Mouse (Mus musculus) liver, adult 2 months (tissue): ENCODE results near the gene Spcs1. TPM values are rescaled to one million over a fixed set of nuclear protein-coding genes. Genes with fewer than 3 reads are reported as not detected.

Source experiments
- DNase-seq: peaks from one replicate; pipeline ENCODE4 v3.0.0-alpha.2; 2011; ENCODE audit warnings: low read depth, low spot score; ENCODE audit errors: extremely low read depth
- H3K27ac ChIP-seq: fragments of 200-500 bp; replicated peaks from 2 replicates; pipeline ENCODE4 v1.5.1; 2012; ENCODE audit warnings: low read depth, mild to moderate bottlenecking, control low read depth, inconsistent platforms, low read length; ENCODE audit not compliant: insufficient read depth
- H3K27me3 ChIP-seq: fragments of 200-500 bp; 2 replicates; pipeline ENCODE4 v1.6.1; 2012; ENCODE audit warnings: mild to moderate bottlenecking, moderate library complexity, low read length, inconsistent platforms; ENCODE audit not compliant: control insufficient read depth, insufficient read depth
- H3K36me3 ChIP-seq: fragments of 200-500 bp; 2 replicates; pipeline ENCODE4 v1.6.1; 2012; ENCODE audit warnings: low read length, inconsistent platforms; ENCODE audit not compliant: control insufficient read depth, insufficient read depth
- H3K4me1 ChIP-seq: fragments of 200-500 bp; 2 replicates; pipeline ENCODE4 v1.6.1; 2011; ENCODE audit warnings: low read length; ENCODE audit not compliant: control insufficient read depth, insufficient read depth
- H3K4me3 ChIP-seq: fragments of 200-500 bp; 2 replicates; pipeline ENCODE4 v1.5.1; 2011; ENCODE audit warnings: low read depth, mild to moderate bottlenecking, control low read depth, low read length, moderate library complexity; ENCODE audit not compliant: insufficient read depth
- H3K79me2 ChIP-seq: fragments of 200-500 bp; 2 replicates; pipeline ENCODE4 v1.6.1; 2012; ENCODE audit warnings: inconsistent platforms, mild to moderate bottlenecking, low read length, moderate library complexity; ENCODE audit not compliant: control insufficient read depth, insufficient read depth
- H3K9ac ChIP-seq: fragments of 200-500 bp; 2 replicates; pipeline ENCODE4 v1.6.1; 2012; ENCODE audit warnings: low read depth, mild to moderate bottlenecking, control low read depth, inconsistent platforms, low read length
- CTCF ChIP-seq: fragments of 200-500 bp; IDR thresholded peaks from 2 replicates; pipeline ENCODE4 v1.5.1; 2011; ENCODE audit warnings: low read depth, low read length, control low read depth
- POLR2A ChIP-seq: fragments of 200-500 bp; IDR thresholded peaks from 2 replicates; pipeline ENCODE4 v1.6.1; 2011; ENCODE audit warnings: low read length, control low read depth; ENCODE audit not compliant: insufficient read depth; ENCODE audit errors: extremely low read depth
- WGBS: fragments of 180-500 bp; shearing (Covaris S2); methylation state at CpG from one replicate; pipeline ENCODE4 v1.1.7; 2018; 5-methylcytosine and 5-hydroxymethylcytosine counted together
- polyA plus RNA-seq: library from polyadenylated mRNA; depleted of rRNA; stranded (reverse); fragments of >200 nt; gene quantifications from 2 replicates; pipeline ENCODE4 v1.2.3, GENCODE M21; 2012
- total RNA-seq: library from RNA; depleted of rRNA; stranded (reverse); fragments of >200 nt; gene quantifications from 2 replicates; pipeline ENCODE4 v1.2.3, GENCODE M21; 2014

Gene Spcs1
- total and polyA plus RNA-seq, 2 experiments, result 101 to 183 TPM

- TF ChIP-seq CTCF (no peak), POLR2A (no peak)
- no peaks in the 10 kb centered on the region for H3K27me3 ChIP-seq
- DNase-seq, result no peak
- H3K9ac ChIP-seq, result no peak overlapping the region
- 92% methylated on average over 5 of the region's 5 CpGs for WGBS
- H3K4me1 ChIP-seq, result no peaks in the 10 kb centered on the region; the same call in 1 of the 2 replicates
- H3K36me3 ChIP-seq, result peaks cover 23% of the 10 kb centered on the region
- no peaks in the 10 kb centered on the region for H3K79me2 ChIP-seq
- H3K4me3 ChIP-seq, result no peak overlapping the region
- no peak overlapping the region for H3K27ac ChIP-seq
These were observed 5.3 kb upstream of the Spcs1 start for GRCm38 (mm10) chr14:31006779-31007178.

- WGBS, result 72% methylated on average over 2 of the region's 2 CpGs
- no peak overlapping the region for H3K9ac ChIP-seq
- H3K4me3 ChIP-seq, result no peak overlapping the region
- no peaks in the 10 kb centered on the region; the same call in 1 of the 2 replicates for H3K4me1 ChIP-seq
- TF ChIP-seq CTCF, result no peak
- TF ChIP-seq POLR2A, result no peak
- H3K79me2 ChIP-seq, result peaks cover 3% of the 10 kb centered on the region; the same call in 1 of the 2 replicates
- DNase-seq, result no peak
- no peak overlapping the region for H3K27ac ChIP-seq
- H3K36me3 ChIP-seq, result peaks cover 6% of the 10 kb centered on the region
- no peaks in the 10 kb centered on the region for H3K27me3 ChIP-seq
These were observed 3.1 kb upstream of the Spcs1 start for GRCm38 (mm10) chr14:31004527-31004926.

GRCm38 (mm10) chr14:31000816-31001306 is 611 bp downstream of the Spcs1 start:
- peak overlapping the region; percentile 95 for H3K9ac ChIP-seq
- under 1% methylated on average over 21 of the region's 21 CpGs for WGBS
- peaks cover 3% of the 10 kb centered on the region; the same call in 1 of the 2 replicates for H3K36me3 ChIP-seq
- H3K4me1 ChIP-seq, result no peaks in the 10 kb centered on the region; the same call in 1 of the 2 replicates
- TF ChIP-seq POLR2A (no peak), CTCF (no peak)
- H3K27me3 ChIP-seq, result no peaks in the 10 kb centered on the region
- peaks cover 3% of the 10 kb centered on the region; the same call in 1 of the 2 replicates for H3K79me2 ChIP-seq
- H3K4me3 ChIP-seq, result peak overlapping the region; percentile 99
- peak overlapping the region; percentile 89 for H3K27ac ChIP-seq
- peak; percentile 36 for DNase-seq

- peaks cover 3% of the 10 kb centered on the region; the same call in 1 of the 2 replicates for H3K36me3 ChIP-seq
- WGBS, result 32% methylated on average over 10 of the region's 10 CpGs
- H3K79me2 ChIP-seq, result peaks cover 3% of the 10 kb centered on the region; the same call in 1 of the 2 replicates
- H3K4me3 ChIP-seq, result peak overlapping the region; percentile 99; the same call in 1 of the 2 replicates
- H3K9ac ChIP-seq, result peak overlapping the region; percentile 95
- H3K27me3 ChIP-seq, result no peaks in the 10 kb centered on the region
- H3K4me1 ChIP-seq, result no peaks in the 10 kb centered on the region; the same call in 1 of the 2 replicates
- no peak for TF ChIP-seq CTCF
- no peak for TF ChIP-seq POLR2A
- DNase-seq, result no peak
- H3K27ac ChIP-seq, result no peak overlapping the region
These were observed 1.1 kb downstream of the Spcs1 start for GRCm38 (mm10) chr14:31000356-31000755.

- Histone ChIP-seq H3K4me3 (no peak overlapping the region), H3K27me3 (no peaks in the 10 kb centered on the region), H3K36me3 (peaks cover 3% of the 10 kb centered on the region; the same call in 1 of the 2 replicates), H3K27ac (no peak overlapping the region), H3K79me2 (peaks cover 3% of the 10 kb centered on the region; the same call in 1 of the 2 replicates), H3K9ac (no peak overlapping the region), H3K4me1 (no peaks in the 10 kb centered on the region)
- no peak for DNase-seq
- no peak for TF ChIP-seq POLR2A
- no peak for TF ChIP-seq CTCF
These were observed 5.1 kb downstream of the Spcs1 start for GRCm38 (mm10) chr14:30996417-30996816.

- no peak for DNase-seq
- Histone ChIP-seq H3K4me3 (no peak overlapping the region), H3K79me2 (no peaks in the 10 kb centered on the region), H3K36me3 (peaks cover 14% of the 10 kb centered on the region), H3K27ac (no peak overlapping the region), H3K27me3 (no peaks in the 10 kb centered on the region), H3K4me1 (no peaks in the 10 kb centered on the region), H3K9ac (no peak overlapping the region)
- TF ChIP-seq POLR2A, result no peak
- no peak for TF ChIP-seq CTCF
- WGBS, result 26% methylated on average over 3 of the region's 3 CpGs
These were observed 25.2 kb downstream of the Spcs1 start for GRCm38 (mm10) chr14:30976222-30976621.
